Mouse (Mus musculus) heart, postnatal 36 days (tissue): Measurements from ENCODE around the gene Sult1a1. TPM values are rescaled to one million over a fixed set of nuclear protein-coding genes. Genes with fewer than 3 reads are reported as not detected.
A peak's percentile ranks its signal among the peaks of the same experiment; 100 is the strongest.

Experiments used
- DNase-seq, 2 experiments: peaks; one replicate each; pipeline ENCODE4 v3.0.0; 2021 to 2022
- intact Hi-C: fragments of 180-260 bp; cut with DNase I; formaldehyde crosslinking; loops from one replicate; pipeline ENCODE4 v1.15.1; 2025
- total RNA-seq, 2 experiments: library from RNA; stranded (reverse); gene quantifications; 2 replicates each; pipeline ENCODE4 v1.2.3; 2021

Gene Sult1a1
- total RNA-seq: 10 to 100 TPM; 30.3 to 43.0 TPM

- DNase-seq: peak; percentile 72 to 80
- intact Hi-C loops: no loop called here
Measured at GRCm38 (mm10) chr7:126676207-126676606, at the start of gene Sult1a1. TSS of gene Sult1a1 (minus strand) at chr7:126676432.

GRCm38 (mm10) chr7:126725667-126726066 lies 49.4 kb upstream of the Sult1a1 start:
- no peak for DNase-seq

GRCm38 (mm10) chr7:126725077-126725476 lies 48.8 kb upstream of the Sult1a1 start:
- no peak for DNase-seq
- intact Hi-C loops: no loop called here

More at GRCm38 (mm10) chr7:126725667-126726066, 49.4 kb upstream of the Sult1a1 start:
- intact Hi-C loops: no loop called here

- no peak for DNase-seq
- intact Hi-C loops: no loop called here
Measured at GRCm38 (mm10) chr7:126721635-126722034, 45.4 kb upstream of the Sult1a1 start.

GRCm38 (mm10) chr7:126718787-126719337 lies 42.6 kb upstream of the Sult1a1 start:
- intact Hi-C loops: no loop called here
- DNase-seq: no peak

GRCm38 (mm10) chr7:126717566-126717965 lies 41.3 kb upstream of the Sult1a1 start:
- DNase-seq: no peak
- intact Hi-C loops: no loop called here

GRCm38 (mm10) chr7:126715679-126716078 lies 39.4 kb upstream of the Sult1a1 start:
- no peak for DNase-seq
- intact Hi-C loops: no loop called here

- DNase-seq: no peak
- intact Hi-C loops: no loop called here
Measured at GRCm38 (mm10) chr7:126711910-126712309, 35.7 kb upstream of the Sult1a1 start.

- intact Hi-C loops: no loop called here
- DNase-seq: no peak
Measured at GRCm38 (mm10) chr7:126710266-126710665, 34.0 kb upstream of the Sult1a1 start.

GRCm38 (mm10) chr7:126708175-126708952 lies 32.1 kb upstream of the Sult1a1 start:
- intact Hi-C loops: no loop called here
- DNase-seq: no peak

- intact Hi-C loops: no loop called here
Measured at GRCm38 (mm10) chr7:126707442-126708174, 31.4 kb upstream of the Sult1a1 start, which contains the start of gene Coro1a. TSS of gene Coro1a (minus strand) at chr7:126707787.

GRCm38 (mm10) chr7:126704121-126704980 lies 28.1 kb upstream of the Sult1a1 start:
- intact Hi-C loops: no loop called here
- peak; percentile 69 to 75 for DNase-seq

More at GRCm38 (mm10) chr7:126707442-126708174, 31.4 kb upstream of the Sult1a1 start, which contains the start of gene Coro1a:
- no peak for DNase-seq

- no peak for DNase-seq
- intact Hi-C loops: no loop called here
Measured at GRCm38 (mm10) chr7:126703757-126704077, 27.5 kb upstream of the Sult1a1 start.

- intact Hi-C loops: no loop called here
- DNase-seq: no peak
Measured at GRCm38 (mm10) chr7:126702861-126703756, 26.9 kb upstream of the Sult1a1 start.

- no peak for DNase-seq
- intact Hi-C loops: no loop called here
Measured at GRCm38 (mm10) chr7:126702358-126702757, 26.1 kb upstream of the Sult1a1 start.

GRCm38 (mm10) chr7:126701559-126702357 lies 25.5 kb upstream of the Sult1a1 start:
- intact Hi-C loops: no loop called here
- DNase-seq: no peak

GRCm38 (mm10) chr7:126701070-126701469 lies 24.8 kb upstream of the Sult1a1 start:
- intact Hi-C loops: no loop called here
- peak; percentile 87 to 94 for DNase-seq
